Mouse (Mus musculus) c-Kit-negative CD71-positive TER-119-positive erythroid progenitor cells, embryonic 14.5 days (primary cell): ENCODE data around the gene Mpst.

Source experiments
- DNase-seq: peaks from one replicate; pipeline ENCODE4 v3.0.0-alpha.2; 2013; ENCODE audit warnings: low read depth, low spot score

The Mpst gene

DNA sequence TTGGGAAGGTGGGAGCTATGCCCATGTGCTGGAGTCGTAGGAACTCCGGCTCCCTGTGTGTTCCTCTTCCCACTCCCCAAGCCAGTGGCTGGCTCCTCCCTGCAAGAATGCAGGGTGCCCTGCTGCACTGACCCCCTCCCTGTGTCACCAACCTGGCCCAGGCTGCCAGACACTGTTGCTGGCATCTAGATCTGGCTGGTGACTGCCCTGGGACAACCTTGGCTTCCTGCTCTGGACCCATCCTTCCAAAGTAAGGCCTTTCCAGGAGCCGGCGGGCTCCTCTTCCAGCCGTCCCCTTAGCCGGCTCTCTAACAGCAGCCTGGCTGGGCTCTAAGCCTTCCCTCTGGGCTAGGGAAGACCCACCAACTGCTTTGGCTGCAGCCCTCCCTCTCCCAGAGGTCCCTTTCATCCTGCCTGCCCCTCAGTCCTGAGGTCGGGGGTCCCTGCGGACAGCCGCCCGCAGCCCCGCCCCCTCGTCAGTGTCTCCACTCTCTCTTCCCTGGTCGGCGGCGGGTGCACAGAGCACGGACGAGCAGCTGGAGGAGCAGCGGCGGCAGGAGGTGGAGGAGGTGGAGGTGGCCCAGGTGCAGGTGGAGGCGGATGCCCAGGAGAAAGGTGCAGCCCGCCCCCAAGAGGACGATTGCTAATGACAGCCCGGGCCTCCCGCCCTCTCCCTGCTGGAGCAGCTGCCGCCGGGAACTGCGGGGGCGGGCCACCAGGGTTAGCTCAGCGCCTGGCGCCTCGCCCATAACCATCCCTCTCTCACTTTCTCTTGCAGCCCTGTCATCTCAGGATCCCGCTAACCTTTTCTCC, 30.4 kb downstream of the Mpst start:
- DNase-seq, result no peak

DNA sequence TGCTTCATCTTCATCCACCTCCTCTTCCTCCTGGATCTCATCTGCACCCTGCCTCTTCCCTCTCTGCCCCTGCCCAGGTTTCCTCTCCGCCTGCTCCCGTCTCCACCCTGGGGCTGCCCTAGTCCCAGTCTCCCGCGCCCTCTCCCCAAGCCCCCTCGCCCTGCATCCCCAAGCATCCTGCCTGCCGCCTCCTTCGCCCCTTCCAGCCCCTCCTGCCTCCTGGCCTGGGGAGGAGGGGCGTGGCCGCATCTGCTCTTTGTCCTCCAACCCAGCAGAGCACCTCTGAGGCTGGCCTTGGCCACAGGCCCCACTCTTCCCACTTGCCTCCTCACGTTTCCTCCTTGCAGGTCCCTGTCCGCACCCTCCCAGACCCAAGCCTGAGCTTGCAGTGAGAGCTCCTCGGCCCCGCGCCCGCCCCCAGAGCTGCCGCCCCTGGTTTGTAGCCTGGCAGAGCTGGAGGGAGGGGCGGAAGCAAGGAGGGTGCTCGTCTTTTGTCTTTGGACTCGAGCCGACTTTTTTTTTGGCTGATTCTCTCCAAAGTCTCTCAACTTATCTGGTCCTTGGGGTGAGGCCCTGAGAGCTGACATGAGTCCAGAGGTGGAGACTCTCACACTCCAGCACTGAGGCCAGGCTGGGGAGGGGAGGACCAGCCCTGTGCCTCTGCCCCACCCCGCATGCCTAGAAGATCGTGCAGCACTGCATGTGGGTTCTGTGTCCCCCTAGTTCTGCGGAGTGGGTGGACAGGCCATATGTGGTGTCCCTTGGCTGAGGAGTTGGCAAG, 31.2 kb downstream of the Mpst start:
- DNase-seq, result no peak

DNA sequence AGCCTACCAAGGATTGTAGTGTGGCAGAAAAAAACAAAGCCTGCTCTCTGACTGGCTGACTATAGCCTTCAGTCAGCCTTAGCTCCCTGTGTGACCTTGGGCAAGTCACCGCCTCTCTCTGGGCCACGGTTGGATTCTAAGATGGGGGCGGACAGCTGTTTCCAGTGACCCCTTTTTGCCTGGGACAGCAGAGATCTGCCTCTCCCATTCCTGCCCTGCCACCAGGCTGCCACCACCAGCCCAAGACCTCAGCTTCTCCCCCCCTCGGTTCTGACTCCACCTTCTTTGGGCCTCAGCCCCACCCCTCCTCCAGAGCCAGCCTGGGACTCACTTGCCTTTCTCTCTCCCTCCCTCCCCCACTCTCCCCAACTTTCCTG, 31.8 kb downstream of the Mpst start:
- no peak for DNase-seq

DNA sequence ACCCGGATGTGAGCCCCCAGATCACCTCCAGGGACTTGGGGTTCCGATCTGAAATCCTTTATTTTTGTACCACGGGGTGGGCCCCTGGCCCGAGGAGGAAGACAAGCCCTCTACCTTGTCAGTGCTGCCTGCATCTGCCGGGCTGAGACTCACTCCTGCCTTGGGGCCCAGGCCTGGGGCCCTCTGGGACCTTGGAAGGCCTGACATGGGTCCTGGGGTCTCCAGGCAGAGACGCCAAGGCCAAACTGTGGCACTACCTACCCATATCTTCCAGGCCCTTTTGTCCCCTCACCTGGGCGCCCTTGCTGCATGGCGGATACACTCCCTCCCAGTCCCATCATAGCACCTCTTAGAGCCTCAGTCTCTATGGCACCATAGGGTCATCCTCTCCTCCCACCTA, 32.3 kb downstream of the Mpst start:
- no peak for DNase-seq

DNA sequence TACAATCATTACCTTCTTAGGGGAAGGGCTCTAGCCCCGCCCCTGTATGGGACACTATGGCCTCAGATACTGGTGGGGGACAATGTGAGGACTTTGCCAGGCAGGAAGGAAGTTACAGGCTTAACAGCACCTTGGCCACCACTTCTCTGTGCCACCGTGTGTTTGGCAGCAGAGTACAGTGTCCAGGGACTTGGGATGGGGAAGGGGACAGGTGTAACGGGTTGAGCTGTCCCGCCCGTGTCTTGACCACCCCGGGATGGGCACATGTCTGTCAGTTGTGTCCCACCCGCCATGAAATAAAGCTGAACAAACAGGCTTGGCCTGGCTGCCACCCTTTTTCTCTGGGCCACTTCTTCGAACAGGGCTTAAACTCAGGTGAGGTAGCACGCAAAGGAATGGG, 32.8 kb downstream of the Mpst start:
- DNase-seq, result no peak

DNA sequence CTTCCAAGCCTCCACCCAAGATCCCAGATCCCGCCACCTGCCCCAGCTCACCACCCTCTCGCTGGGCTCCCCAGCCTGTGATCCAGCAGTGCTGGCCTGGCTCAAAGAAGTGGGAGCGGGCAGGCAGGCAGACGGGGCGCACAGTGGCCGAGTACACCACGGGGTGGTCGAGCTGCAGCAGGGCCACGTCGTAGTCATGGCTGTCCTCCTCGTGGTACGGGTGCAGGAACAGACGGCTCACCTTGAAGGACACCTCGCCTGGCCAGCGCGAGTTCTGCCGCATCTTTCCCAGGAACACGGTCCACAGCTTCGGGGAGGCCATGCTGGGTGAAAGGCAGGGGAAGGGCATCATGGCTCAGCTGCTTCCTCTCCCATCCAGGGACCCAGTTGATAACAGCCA, 36.0 kb downstream of the Mpst start:
- no peak for DNase-seq

DNA sequence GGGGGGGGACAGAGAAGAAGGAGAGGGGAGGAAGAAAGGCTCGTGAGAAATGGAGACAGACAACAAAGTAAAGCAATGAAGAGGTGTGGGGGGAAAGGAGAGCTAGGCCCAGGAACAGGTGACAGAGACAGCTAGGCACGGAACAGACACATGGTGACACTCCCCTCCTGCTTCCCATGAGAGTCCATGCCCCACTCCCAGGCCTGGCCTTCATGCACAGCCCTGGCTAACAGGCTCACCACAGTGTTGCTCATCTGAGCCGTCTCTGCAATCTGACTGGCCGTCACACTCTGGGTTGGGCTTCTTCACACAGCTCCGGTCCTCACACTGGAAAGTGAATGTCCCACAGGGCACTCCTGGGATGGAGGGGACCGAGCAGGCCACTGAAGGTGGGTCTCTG, 37.6 kb downstream of the Mpst start:
- DNase-seq, result no peak

DNA sequence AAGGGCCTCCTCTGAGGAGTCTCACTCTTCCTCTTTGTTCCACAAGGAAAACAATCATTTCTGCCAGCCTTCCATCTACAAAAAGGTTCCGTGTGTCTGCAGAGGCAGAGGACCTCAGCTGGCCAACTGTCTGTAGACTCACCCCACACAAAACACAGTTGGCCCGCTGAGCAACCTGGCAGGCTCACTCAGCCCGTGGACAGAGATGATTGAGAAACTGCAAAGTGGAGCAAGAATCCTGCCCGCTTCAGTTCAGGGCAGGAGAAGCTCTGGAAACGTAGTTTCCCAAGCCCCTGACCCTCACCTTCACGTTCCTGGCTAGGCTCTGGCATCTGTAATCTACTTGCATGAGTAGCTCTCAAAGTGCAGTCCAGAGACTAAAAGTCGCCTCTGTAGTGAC, 40.9 kb downstream of the Mpst start:
- no peak for DNase-seq

DNA sequence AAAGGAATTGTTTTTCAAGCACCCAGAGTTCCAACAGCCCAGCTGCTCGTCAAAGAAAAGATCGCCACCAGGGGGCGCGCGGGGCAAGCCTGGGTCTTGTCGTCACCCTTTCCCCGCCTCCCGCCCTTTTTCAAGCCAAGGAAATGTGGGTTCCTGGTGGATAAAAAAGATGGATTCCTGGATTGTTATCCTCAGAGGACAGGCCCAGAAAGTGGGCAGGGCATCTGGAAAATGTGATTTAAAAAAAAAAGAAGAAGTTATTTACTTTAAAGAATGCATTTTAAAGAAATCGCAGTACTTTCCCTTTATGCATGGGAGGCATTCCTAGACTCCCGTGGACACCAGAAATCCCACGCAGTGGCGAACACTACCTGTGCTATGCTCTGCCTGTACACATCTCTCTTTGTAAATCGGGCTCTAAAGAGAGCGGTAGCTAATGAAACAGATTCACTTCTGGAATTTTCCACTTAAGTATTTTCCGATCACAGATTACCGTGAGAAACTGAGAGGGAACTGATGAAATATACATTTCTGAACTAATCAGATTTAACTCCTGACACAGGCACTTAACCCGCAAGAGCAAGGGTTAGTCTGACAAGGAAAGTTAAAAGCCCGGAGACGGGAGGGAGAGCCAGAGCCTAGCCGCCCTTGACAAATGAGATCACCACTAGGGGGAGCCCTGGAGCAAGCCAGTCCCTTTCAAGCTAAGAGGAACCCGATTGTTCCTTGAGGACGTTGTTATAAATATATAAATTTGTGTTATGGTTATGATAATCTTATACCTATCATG, 41.7 kb downstream of the Mpst start:
- peak; percentile 79 for DNase-seq

DNA sequence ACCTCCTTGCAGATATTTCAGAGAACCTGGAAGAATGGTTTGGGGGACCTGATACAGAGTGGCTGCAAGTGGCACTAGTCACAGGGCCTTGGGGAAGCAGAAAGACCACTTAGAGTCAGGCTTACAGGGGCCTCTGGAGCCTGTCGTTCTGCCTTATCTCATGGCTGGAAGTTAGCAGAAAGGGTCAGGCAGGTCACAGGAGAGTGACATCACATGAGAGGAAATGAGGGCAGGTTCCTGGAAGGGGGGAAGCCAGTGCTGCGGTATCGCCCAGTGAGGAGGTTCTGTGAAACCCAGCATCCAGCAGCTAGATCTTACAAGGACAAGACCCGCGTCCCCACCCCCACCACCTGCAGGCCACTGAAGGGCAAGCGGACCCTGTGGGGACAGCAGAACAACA, 42.9 kb downstream of the Mpst start:
- DNase-seq, result no peak

DNA sequence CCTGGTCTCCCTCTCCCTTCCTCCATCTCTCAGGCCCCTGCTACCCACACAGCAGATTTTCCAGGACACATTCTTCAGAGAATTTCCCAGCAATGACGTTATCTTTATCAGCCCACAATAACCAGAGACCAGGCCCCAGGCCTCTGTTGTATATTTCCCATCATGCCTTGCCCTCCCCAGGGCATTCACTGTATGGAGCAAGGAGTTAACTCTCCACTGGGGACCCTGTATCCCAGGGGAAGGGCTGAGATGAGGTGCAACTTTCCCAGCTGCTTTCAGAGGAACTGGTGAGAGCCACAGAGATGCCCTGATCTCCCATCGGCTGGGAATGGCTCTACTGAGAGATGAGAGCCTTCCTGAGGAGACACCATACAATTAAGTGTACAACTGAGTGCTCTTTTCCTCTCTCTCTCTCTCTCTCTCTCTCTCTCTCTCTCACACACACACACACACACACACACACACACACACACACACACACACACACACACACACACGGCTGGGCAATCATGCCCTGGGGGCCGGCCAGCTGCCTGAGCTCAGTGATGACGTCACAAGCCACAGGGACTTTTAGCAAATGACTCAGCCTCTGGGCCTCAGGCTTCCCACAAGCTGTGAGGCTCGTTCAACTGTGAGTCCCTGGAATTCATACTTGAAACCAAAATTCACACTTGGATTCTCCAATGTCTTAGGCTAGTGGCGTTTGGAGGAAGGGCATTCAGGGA, 43.6 kb downstream of the Mpst start:
- peak; percentile 42 for DNase-seq

DNA sequence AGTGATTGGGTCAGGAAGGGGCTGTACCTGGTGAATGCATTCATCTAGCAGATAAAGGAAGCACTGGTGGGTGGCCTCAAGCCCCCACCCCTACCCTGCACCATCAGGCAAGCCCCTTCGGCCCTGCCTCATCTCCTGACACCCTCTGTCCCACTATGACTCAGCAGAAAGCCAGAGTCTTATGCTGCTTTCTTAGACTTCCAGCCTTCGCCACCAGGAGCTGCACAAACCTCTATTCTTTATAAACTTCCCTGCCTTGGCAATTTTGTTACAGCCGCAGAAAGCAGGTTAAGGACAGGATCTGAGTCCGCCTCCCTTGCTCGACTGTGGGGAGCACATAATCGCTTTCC, 44.2 kb downstream of the Mpst start:
- no peak for DNase-seq

DNA sequence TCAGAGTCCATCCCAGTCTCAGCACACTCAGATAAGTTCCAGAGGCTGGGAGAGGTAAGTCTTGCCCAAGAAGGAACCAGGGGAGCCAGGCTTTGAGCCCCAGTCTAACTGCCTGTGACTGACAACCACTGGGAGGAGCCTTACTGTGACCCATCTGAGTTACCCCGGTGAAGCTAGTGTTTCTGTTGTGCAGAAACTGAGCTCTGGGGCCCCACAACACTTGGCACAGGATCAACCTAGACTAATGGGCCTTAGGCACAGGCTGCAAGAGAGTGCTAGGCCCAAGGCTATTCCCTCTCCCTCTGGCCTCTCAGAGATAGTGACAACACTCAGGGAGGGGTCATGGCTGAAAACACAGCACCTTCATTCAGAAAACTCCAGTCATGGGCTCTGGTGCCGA, 45.0 kb downstream of the Mpst start:
- no peak for DNase-seq

DNA sequence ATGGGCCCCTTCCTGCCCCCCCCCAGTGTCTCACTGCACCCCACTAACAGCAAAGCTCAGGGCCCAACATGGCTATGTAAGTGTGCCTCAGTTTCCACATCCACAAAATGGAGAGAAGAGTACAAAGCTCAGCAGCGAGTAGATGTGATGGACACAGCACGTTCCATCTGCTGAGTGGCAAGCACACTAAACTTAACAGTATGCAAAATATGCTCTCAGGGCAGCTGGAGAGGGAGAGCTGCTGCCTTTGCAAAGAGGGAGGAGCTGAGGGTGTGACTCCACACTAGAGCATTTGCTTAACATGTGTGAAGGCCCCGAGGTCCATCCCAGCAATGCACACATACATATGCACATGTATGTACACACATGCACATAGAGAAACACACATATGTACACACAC, 46.7 kb downstream of the Mpst start:
- no peak for DNase-seq

DNA sequence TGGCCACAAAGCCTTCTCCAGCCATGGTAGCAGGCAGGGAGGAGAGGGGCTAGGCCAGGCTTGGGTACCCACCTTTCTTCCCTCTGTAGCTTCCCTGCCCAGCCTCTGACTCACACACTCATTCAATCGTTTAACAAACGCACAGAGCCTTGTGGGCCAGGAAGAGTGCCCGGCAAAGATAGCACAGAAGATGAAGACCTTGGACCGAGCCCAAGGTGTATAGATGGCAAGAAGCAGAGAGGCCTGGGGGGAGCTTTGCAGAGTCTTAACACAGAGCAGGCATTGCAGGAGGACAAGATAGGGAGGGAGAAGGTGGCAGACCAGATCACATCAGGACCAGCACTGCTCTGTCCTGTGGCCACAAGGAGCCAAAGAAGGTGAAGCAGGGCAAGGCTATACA, 49.0 kb downstream of the Mpst start:
- no peak for DNase-seq

DNA sequence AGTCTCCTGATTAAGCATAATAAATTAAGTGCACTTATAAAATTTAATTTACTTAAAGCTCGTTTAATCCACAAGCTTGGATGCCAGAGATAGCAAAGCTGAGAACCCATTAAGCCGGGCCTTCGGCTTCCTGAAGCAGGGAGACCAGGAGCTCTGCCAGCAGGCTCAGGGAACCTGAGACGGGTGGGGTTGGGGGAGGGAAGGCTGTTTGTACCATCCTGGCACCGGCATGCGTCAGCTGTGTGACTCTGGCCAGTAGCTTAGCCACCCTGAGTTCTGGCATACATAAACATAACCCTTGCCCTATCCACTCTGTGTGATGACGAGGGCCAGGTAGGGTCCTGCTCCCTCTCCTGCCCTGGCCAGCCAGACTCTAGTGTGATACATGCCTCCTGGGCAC, 49.8 kb downstream of the Mpst start:
- DNase-seq, result no peak

DNA sequence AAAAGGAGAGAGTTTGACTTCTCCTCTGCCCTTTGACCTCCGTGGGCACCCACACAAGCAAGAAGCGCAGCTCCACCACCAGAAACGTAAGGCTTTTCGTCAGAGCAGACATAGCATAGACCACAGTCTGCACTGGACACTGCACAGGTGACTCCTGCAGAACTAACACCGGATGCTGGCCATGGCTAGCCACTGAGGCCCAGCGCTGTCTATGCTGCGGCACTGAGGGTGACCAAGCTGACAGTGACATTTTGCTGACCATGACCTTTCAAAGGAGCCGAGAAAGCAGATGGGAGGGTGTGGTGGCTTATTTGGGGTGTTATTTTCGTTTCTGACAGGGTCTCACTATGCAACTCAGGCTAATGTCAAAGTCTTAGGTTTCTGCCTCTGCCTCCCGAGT, 51.0 kb downstream of the Mpst start:
- DNase-seq, result no peak

DNA sequence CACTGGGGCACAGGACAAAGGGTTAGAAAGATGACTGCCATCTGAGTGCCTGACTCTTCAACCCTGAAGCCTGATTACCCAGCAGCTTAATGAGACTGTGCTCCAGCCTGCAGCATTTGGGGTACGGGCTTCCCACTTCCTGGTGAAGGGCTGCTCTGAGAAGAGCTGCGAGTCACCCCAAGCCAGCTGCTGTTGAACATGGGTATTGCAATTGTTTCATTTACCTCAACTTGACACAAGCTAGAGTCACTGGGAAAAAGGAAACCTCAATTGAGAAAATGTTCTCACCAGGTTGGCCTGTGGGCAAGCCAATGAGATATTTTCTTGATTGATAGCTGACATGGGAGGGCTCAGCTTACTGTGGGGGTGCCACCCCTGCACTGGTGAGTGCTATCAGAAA, 56.8 kb downstream of the Mpst start:
- no peak for DNase-seq
